Mouse (Mus musculus): ENCODE results near the gene Camsap2.

GRCm38 (mm10) chr1:136350699-136351200 is 4.8 kb upstream of the Camsap2 start:
- TF ChIP-seq CTCF (IDR thresholded peaks at IDR 0.05; ENCODE audit: low read depth, low read length): no peak
- no peak for TF ChIP-seq POLR2A (IDR thresholded peaks at IDR 0.05; ENCODE audit: extremely low read depth, insufficient read depth, low read length)

Measured in liver, adult 2 months (tissue).